9 mouse cellular contexts compared by ENCODE assay signal in genomic region chr11:97149026-97149425, GRCm38 (mm10). TPM values are rescaled to one million over a fixed set of nuclear protein-coding genes. Genes with fewer than 3 reads are reported as not detected.
DNase-seq lines count a peak whose midpoint lies in the region; ATAC-seq and TF ChIP-seq lines count a peak whose summit lies in the region.
"Had no signal": no experiment of that assay in that cellular context is flagged by ENCODE, and none has a peak within 500 bp of the region (broad histone marks: within the 10 kb centered on the region; RNA-seq: fewer than 3 reads in every experiment).

No protein-coding gene starts in this region.

- 20% methylated on average over 8 of the region's 9 CpGs for WGBS in forebrain, embryonic 11.5 days
- WGBS in intestine, postnatal 0 days, result 52% methylated on average over 9 of the region's 9 CpGs
- 25% methylated on average over 9 of the region's 9 CpGs for WGBS in neural tube, embryonic 12.5 days

- H3K27ac ChIP-seq in left cerebral cortex, adult 2 months, result no peak overlapping the region; the same call in 1 of the 2 replicates
- no peak overlapping the region for H3K27ac ChIP-seq in forebrain, embryonic 11.5 days (ENCODE audit: low read depth, low read length)
- peak overlapping the region; percentile 68; the same call in 1 of the 2 replicates for H3K27ac ChIP-seq in intestine, postnatal 0 days (ENCODE audit: low read depth, low read length)
- no peak overlapping the region for H3K27ac ChIP-seq in neural tube, embryonic 12.5 days

- intact Hi-C loops in left cerebral cortex, adult 2 months (cut with DNase I), result loop anchor here (5.0 kb wide), 1 partner anchor 167 kb away; the partner anchor contains the start of gene Sp2
- intact Hi-C loops in left cerebral cortex, postnatal 25 days (cut with DNase I), result loop anchor here (10.0 kb wide), 1 partner anchor 164 kb away; the partner anchor contains the start of gene Sp2

- no peaks in the 10 kb centered on the region for H3K27me3 ChIP-seq in forebrain, embryonic 11.5 days (ENCODE audit: control insufficient read depth, insufficient read depth, low read length)
- H3K27me3 ChIP-seq in intestine, postnatal 0 days (replicated peaks; ENCODE audit: control insufficient read depth, insufficient read depth, low read length), result peaks cover 31% of the 10 kb centered on the region
- no peaks in the 10 kb centered on the region; the same call in 1 of the 2 replicates for H3K27me3 ChIP-seq in neural tube, embryonic 12.5 days (replicated peaks)

- no peaks in the 10 kb centered on the region for H3K9me3 ChIP-seq in forebrain, embryonic 11.5 days (ENCODE audit: control insufficient read depth, low read length)
- H3K9me3 ChIP-seq in intestine, postnatal 0 days (ENCODE audit: control insufficient read depth), result no peaks in the 10 kb centered on the region
- no peaks in the 10 kb centered on the region for H3K9me3 ChIP-seq in neural tube, embryonic 12.5 days

- DNase-seq in left cerebral cortex, adult 2 months (ENCODE audit: extremely low spot score in 1 of 2, low spot score in 2 of 2), result no peak
- DNase-seq in left cerebral cortex, postnatal 25 days (ENCODE audit: low spot score in 2 of 2), result no peak
- no peak for DNase-seq in forebrain, embryonic 11.5 days (ENCODE audit: low spot score)
- no peak for DNase-seq in gastrocnemius, postnatal 25 days
- DNase-seq in embryo, embryonic 10 days (ENCODE audit: low spot score), result no peak
- no peak for DNase-seq in ovary, postnatal 10 days (ENCODE audit: low spot score)

- ATAC-seq in forebrain, embryonic 11.5 days (replicated peaks; ENCODE audit: low FRiP score), result no peak
- no peak for ATAC-seq in intestine, postnatal 0 days
- ATAC-seq in neural tube, embryonic 12.5 days (ENCODE audit: low FRiP score, low read depth), result no peak
- ATAC-seq: Patski had no signal

- H3K4me1 ChIP-seq in forebrain, embryonic 11.5 days (replicated peaks; ENCODE audit: control insufficient read depth, insufficient read depth, low read length), result peaks cover 28% of the 10 kb centered on the region
- no peaks in the 10 kb centered on the region for H3K4me1 ChIP-seq in intestine, postnatal 0 days (replicated peaks; ENCODE audit: control insufficient read depth, insufficient read depth, low read length)
- peaks cover 36% of the 10 kb centered on the region for H3K4me1 ChIP-seq in neural tube, embryonic 12.5 days

- TF ChIP-seq CTCF in left cerebral cortex, adult 2 months (IDR thresholded peaks at IDR 0.05), result no peak
- no peak for TF ChIP-seq CTCF in intestine, postnatal 0 days (IDR thresholded peaks at IDR 0.05; ENCODE audit: low read depth)

- peak overlapping the region; percentile 75; the same call in 1 of the 2 replicates for H3K4me2 ChIP-seq in forebrain, embryonic 11.5 days (ENCODE audit: low read depth, low read length, severe bottlenecking)
- H3K4me2 ChIP-seq in intestine, postnatal 0 days (replicated peaks; ENCODE audit: low read depth), result peak overlapping the region; percentile 95
- peak overlapping the region; percentile 86 for H3K4me2 ChIP-seq in neural tube, embryonic 12.5 days (replicated peaks)

- no peaks in the 10 kb centered on the region for H3K36me3 ChIP-seq in forebrain, embryonic 11.5 days (ENCODE audit: control insufficient read depth, insufficient read depth, low read length)
- no peaks in the 10 kb centered on the region; the same call in 1 of the 2 replicates for H3K36me3 ChIP-seq in intestine, postnatal 0 days (ENCODE audit: control insufficient read depth, insufficient read depth)
- H3K36me3 ChIP-seq in neural tube, embryonic 12.5 days, result peaks cover 17% of the 10 kb centered on the region

- no peak overlapping the region for H3K9ac ChIP-seq in forebrain, embryonic 11.5 days (ENCODE audit: low read length)
- H3K9ac ChIP-seq in intestine, postnatal 0 days (ENCODE audit: low read depth, low read length), result no peak overlapping the region
- 0 out of 2 replicates have a peak overlapping the region, but pooled peaks have one; percentile 33 for H3K9ac ChIP-seq in neural tube, embryonic 12.5 days

- peak overlapping the region; percentile 84 for H3K4me3 ChIP-seq in left cerebral cortex, adult 2 months
- no peak overlapping the region for H3K4me3 ChIP-seq in forebrain, embryonic 11.5 days (ENCODE audit: low read depth, low read length)
- H3K4me3 ChIP-seq in intestine, postnatal 0 days (ENCODE audit: low read depth, low read length), result no peak overlapping the region
- no peak overlapping the region for H3K4me3 ChIP-seq in neural tube, embryonic 12.5 days

RNA-seq across cellular contexts. Expression of gene Tbkbp1, which starts 2.3 kb away (rescaled TPM):
- total RNA-seq in left cerebral cortex, adult 2 months (2021), result 10 to 100 TPM; 52.7 to 56.8 TPM
- 10 to 100 TPM; 45.7 to 47.7 TPM for total RNA-seq in left cerebral cortex, postnatal 25 days (2021)
- 5.4 and 6.7 TPM in 2 replicates for polyA plus RNA-seq in forebrain, embryonic 11.5 days (2014; fragmentation: Nextera tagmentation; extraction: Ambion mirVana)
- 1.7 and 2.4 TPM in 2 replicates for polyA plus RNA-seq in intestine, postnatal 0 days (2015; fragmentation: Nextera tagmentation; extraction: Ambion mirVana)
- polyA plus RNA-seq in neural tube, embryonic 12.5 days (2016; fragmentation: Nextera tagmentation; extraction: Ambion mirVana), result 9.5 and 10.5 TPM in 2 replicates
- total RNA-seq in gastrocnemius, postnatal 25 days (2021), result 1 to 10 TPM; 4.6 to 4.9 TPM

RNA-seq across cellular contexts. Expression of gene Tbx21, which starts 33.9 kb away (rescaled TPM):
- under 1 TPM; 0.32 to 0.40 TPM for total RNA-seq in left cerebral cortex, adult 2 months (2021)
- under 1 TPM; 0.18 to 0.30 TPM for total RNA-seq in left cerebral cortex, postnatal 25 days (2021)
- polyA plus RNA-seq in forebrain, embryonic 11.5 days (2014; fragmentation: Nextera tagmentation; extraction: Ambion mirVana), result 0.17 and 0.21 TPM in 2 replicates
- polyA plus RNA-seq in intestine, postnatal 0 days (2015; fragmentation: Nextera tagmentation; extraction: Ambion mirVana), result 0.09 and 0.13 TPM in 2 replicates
- 0.13 TPM in 1 of 2 replicates, not detected in the other for polyA plus RNA-seq in neural tube, embryonic 12.5 days (2016; fragmentation: Nextera tagmentation; extraction: Ambion mirVana)
- total RNA-seq in gastrocnemius, postnatal 25 days (2021), result under 1 TPM; 0.41 to 0.86 TPM
- polyA plus RNA-seq: Patski had no signal

RNA-seq across cellular contexts. Expression of gene Kpnb1, which starts 38.7 kb away (rescaled TPM):
- total RNA-seq in left cerebral cortex, adult 2 months (2021), result 100 to 1,000 TPM; 108 to 120 TPM
- total RNA-seq in left cerebral cortex, postnatal 25 days (2021), result 100 to 1,000 TPM; 112 to 118 TPM
- 114 TPM in 2 replicates for polyA plus RNA-seq in forebrain, embryonic 11.5 days (2014; fragmentation: Nextera tagmentation; extraction: Ambion mirVana)
- 17.5 and 18.1 TPM in 2 replicates for polyA plus RNA-seq in intestine, postnatal 0 days (2015; fragmentation: Nextera tagmentation; extraction: Ambion mirVana)
- polyA plus RNA-seq in neural tube, embryonic 12.5 days (2016; fragmentation: Nextera tagmentation; extraction: Ambion mirVana), result 52.8 and 53.1 TPM in 2 replicates
- total RNA-seq in gastrocnemius, postnatal 25 days (2021), result 10 to 100 TPM; 48.9 to 53.5 TPM

Comparison
In these comparisons a context has a peak if more than half of its experiments do, and no peak if none do; other contexts are left out.
1. RNA of gene Tbkbp1, which starts 2.3 kb away (total RNA-seq): 52.7 to 56.8 TPM in left cerebral cortex, adult 2 months and 45.7 to 47.7 TPM in left cerebral cortex, postnatal 25 days; 4.6 to 4.9 TPM in gastrocnemius, postnatal 25 days; every median in the first group is over 4 times any median in the second.
2. Peak in every context shown above with its lines, with median percentiles within 50 percentile points of each other: H3K4me2 ChIP-seq.